Mouse (Mus musculus): ENCODE measurements around the gene Ecpas.
A peak's percentile ranks its signal among the peaks of the same experiment; 100 is the strongest.

The Ecpas gene

GRCm38 (mm10) chr4:58911069-58911830, 1.3 kb downstream of the Ecpas start:
- DNase-seq (ENCODE audit: low spot score in 2 of 2) = peak; percentile 59 to 63

- DNase-seq (ENCODE audit: low spot score in 2 of 2) = no peak
Observed at GRCm38 (mm10) chr4:58910175-58911068, 2.1 kb downstream of the Ecpas start.

GRCm38 (mm10) chr4:58907453-58907852, 5.1 kb downstream of the Ecpas start:
- no peak for DNase-seq (ENCODE audit: low spot score in 2 of 2)

- DNase-seq (ENCODE audit: low spot score in 2 of 2) = no peak
Observed at GRCm38 (mm10) chr4:58898318-58898717, 14.2 kb downstream of the Ecpas start.

GRCm38 (mm10) chr4:58897436-58897835, 15.1 kb downstream of the Ecpas start:
- DNase-seq (ENCODE audit: low spot score in 2 of 2) = no peak

GRCm38 (mm10) chr4:58894399-58894798, 18.1 kb downstream of the Ecpas start:
- no peak for DNase-seq (ENCODE audit: low spot score in 2 of 2)

- no peak for DNase-seq (ENCODE audit: low spot score in 2 of 2)
Observed at GRCm38 (mm10) chr4:58890035-58890782, 22.3 kb downstream of the Ecpas start.

GRCm38 (mm10) chr4:58888568-58888967, 24.0 kb downstream of the Ecpas start:
- no peak for DNase-seq (ENCODE audit: low spot score in 2 of 2)

- no peak for DNase-seq (ENCODE audit: low spot score in 2 of 2)
Observed at GRCm38 (mm10) chr4:58887626-58888025, 24.9 kb downstream of the Ecpas start.

GRCm38 (mm10) chr4:58886778-58887177, 25.8 kb downstream of the Ecpas start:
- no peak for DNase-seq (ENCODE audit: low spot score in 2 of 2)

- DNase-seq (ENCODE audit: low spot score in 2 of 2) = no peak
Observed at GRCm38 (mm10) chr4:58885341-58885740, 27.2 kb downstream of the Ecpas start.

- no peak for DNase-seq (ENCODE audit: low spot score in 2 of 2)
Observed at GRCm38 (mm10) chr4:58883841-58884240, 28.7 kb downstream of the Ecpas start.

- no peak for DNase-seq (ENCODE audit: low spot score in 2 of 2)
Observed at GRCm38 (mm10) chr4:58874373-58874772, 38.2 kb downstream of the Ecpas start.

GRCm38 (mm10) chr4:58867242-58867641, 45.3 kb downstream of the Ecpas start:
- no peak for DNase-seq (ENCODE audit: low spot score in 2 of 2)

- DNase-seq (ENCODE audit: low spot score in 2 of 2) = no peak
Observed at GRCm38 (mm10) chr4:58832908-58833307, 79.6 kb downstream of the Ecpas start.

GRCm38 (mm10) chr4:58825921-58826320, 86.6 kb downstream of the Ecpas start:
- no peak for DNase-seq (ENCODE audit: low spot score in 2 of 2)

- no peak for DNase-seq (ENCODE audit: low spot score in 2 of 2)
Observed at GRCm38 (mm10) chr4:58787616-58788015, 124.9 kb downstream of the Ecpas start, which contains the start of gene Olfr267. TSS of gene Olfr267 (minus strand) at chr4:58787716.

GRCm38 (mm10) chr4:58786659-58787058, 125.9 kb downstream of the Ecpas start:
- DNase-seq (ENCODE audit: low spot score in 2 of 2) = no peak

- no peak for DNase-seq (ENCODE audit: low spot score in 2 of 2)
Observed at GRCm38 (mm10) chr4:58763417-58763816, 149.1 kb downstream of the Ecpas start.

GRCm38 (mm10) chr4:58749510-58749909, 163.0 kb downstream of the Ecpas start:
- DNase-seq (ENCODE audit: low spot score in 2 of 2) = no peak

- no peak for DNase-seq (ENCODE audit: low spot score in 2 of 2)
Observed at GRCm38 (mm10) chr4:58749101-58749500, 163.4 kb downstream of the Ecpas start.

All from urinary bladder, postnatal 4 days (tissue).